Mouse (Mus musculus) G1E (cell line): Measurements from ENCODE around the gene Erg.

Experiments used
- CTCF ChIP-seq: IDR thresholded peaks from 2 replicates; pipeline ENCODE4 v1.5.1; 2012; ENCODE audit warnings: low read depth, low read length, inconsistent platforms, mixed read lengths
- GATA1 ChIP-seq: IDR thresholded peaks from 2 replicates; pipeline ENCODE4 v1.6.1; 2012; ENCODE audit warnings: borderline replicate concordance, low read length, inconsistent platforms, mixed read lengths

DNA sequence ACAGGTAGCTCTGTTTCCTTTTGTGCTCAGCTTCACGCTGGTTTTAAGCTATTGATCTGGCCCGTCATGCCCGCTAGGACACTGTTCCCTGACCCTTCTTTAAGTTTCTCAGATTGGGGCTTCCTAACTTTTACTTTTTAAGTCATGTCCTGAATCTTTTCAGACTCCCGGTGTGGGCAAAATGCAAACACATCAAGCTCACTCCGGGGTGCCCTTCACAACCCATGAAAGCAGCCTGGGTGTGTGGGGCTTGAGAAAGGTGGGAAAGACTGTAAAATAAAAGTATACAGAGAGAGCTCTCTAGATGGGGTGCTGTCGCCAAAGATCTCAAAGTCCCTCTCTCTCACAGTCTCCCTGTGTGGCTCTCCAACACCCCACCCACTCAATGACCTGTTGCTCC lies 31.3 kb upstream of the Erg start:
- TF ChIP-seq GATA1 (no peak), CTCF (no peak)
